Mouse (Mus musculus) bone marrow macrophage, adult 2 months (primary cell): ENCODE results near the gene Rnf183. TPM values are rescaled to one million over a fixed set of nuclear protein-coding genes. Genes with fewer than 3 reads are reported as not detected.
A peak's percentile ranks its signal among the peaks of the same experiment; 100 is the strongest.

Experiments
- H3K27ac ChIP-seq: 2 replicates; pipeline ENCODE4 v1.5.1; 2012; ENCODE audit warnings: low read depth, low read length; ENCODE audit not compliant: insufficient read depth
- H3K4me1 ChIP-seq: 2 replicates; pipeline ENCODE4 v1.6.1; 2012; ENCODE audit warnings: low read length; ENCODE audit not compliant: control insufficient read depth, insufficient read depth
- H3K4me3 ChIP-seq: 2 replicates; pipeline ENCODE4 v1.5.1; 2012; ENCODE audit warnings: mild to moderate bottlenecking, low read length, moderate library complexity; ENCODE audit not compliant: insufficient read depth
- CTCF ChIP-seq: IDR thresholded peaks from 2 replicates; pipeline ENCODE4 v1.5.1; 2012; ENCODE audit warnings: low read depth, mild to moderate bottlenecking, low read length, moderate library complexity
- POLR2A ChIP-seq: IDR thresholded peaks from 2 replicates; pipeline ENCODE4 v1.6.1; 2012; ENCODE audit warnings: mild to moderate bottlenecking, low read depth, low read length, borderline replicate concordance
- polyA plus RNA-seq: library from polyadenylated mRNA; stranded (reverse); fragments of >200 nt; gene quantifications from 2 replicates; pipeline ENCODE4 v1.2.4, GENCODE M21; 2012; ENCODE audit not compliant: missing spikeins, insufficient read depth, insufficient read length

Gene Rnf183
- polyA plus RNA-seq, 1 experiment = not detected

DNA sequence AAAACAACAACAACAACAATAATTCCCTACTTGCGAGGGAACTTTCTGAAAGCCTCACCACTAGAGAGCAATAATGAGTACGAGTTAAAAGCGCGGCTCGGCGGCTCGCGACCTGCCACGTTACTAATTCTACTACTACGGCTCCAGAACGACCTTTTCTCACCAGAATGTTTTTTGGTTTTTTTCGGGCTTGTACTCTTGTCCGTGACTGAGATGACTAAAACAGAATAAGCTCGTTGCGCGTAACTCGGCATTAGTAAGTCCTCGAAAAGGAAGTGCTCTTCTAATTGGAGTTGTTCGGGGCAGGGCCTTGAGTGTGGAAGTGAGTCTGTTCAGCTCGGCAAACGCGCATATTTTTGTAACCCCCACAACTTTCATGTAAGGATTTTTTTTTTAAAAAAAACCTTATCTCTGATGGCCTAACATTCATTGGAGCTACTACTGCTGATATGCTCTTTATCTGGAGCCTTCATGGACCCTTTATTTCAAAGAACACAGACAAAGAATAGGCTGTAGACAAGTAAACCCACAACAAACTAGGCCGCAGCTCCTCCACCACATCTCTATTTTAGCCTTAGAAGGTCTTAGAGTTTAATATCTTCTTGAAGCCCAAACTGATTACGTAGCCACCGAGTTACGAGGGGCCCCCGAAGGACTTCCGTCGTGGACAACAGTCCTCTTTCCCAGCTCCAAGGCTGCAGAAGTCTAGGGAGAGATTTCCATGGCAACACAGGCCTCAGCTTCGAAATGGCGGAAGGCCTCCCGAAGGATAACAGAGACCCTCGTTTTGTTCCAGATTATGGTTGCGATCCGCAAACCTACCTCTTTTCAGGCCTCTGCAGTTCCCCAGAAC is 27.1 kb downstream of the Rnf183 start:
- peak; percentile 35; the same call in 1 of the 2 replicates for TF ChIP-seq CTCF
- TF ChIP-seq POLR2A = no peak
- peaks cover 10% of the 10 kb centered on the region for H3K4me1 ChIP-seq
- H3K4me3 ChIP-seq = peak overlapping the region; percentile 89
- peak overlapping the region; percentile 84 for H3K27ac ChIP-seq

GRCm38 (mm10) chr4:62406133-62406532 is 28.9 kb downstream of the Rnf183 start:
- H3K4me1 ChIP-seq = peaks cover 6% of the 10 kb centered on the region
- no peak overlapping the region for H3K27ac ChIP-seq
- TF ChIP-seq POLR2A (no peak), CTCF (no peak)
- H3K4me3 ChIP-seq = no peak overlapping the region

DNA sequence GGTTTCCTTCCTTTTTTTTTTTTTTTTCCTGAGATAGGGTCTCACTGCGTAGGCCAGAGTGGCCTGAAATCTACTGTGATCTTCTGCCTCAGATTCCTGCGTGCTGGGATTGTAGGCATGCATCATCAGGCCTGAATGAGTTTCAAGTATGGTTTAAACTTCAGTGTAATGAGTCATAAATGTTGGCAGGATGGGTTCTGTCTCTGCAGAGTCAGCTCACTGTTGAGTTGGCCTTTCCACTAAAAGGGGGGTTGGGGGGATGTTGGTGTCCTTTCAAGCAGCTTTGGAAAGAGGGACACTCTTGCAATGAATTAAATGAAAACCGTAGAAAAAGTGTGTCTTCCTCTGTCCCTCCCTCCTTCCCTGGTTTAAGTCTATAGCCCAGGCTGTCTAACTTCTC is 36.1 kb downstream of the Rnf183 start:
- TF ChIP-seq CTCF (no peak), POLR2A (no peak)
- Histone ChIP-seq H3K27ac (no peak overlapping the region), H3K4me1 (peaks cover 19% of the 10 kb centered on the region), H3K4me3 (no peak overlapping the region)

- H3K4me3 ChIP-seq = no peak overlapping the region
- peaks cover 19% of the 10 kb centered on the region for H3K4me1 ChIP-seq
- TF ChIP-seq POLR2A = no peak
- no peak overlapping the region for H3K27ac ChIP-seq
Observed at GRCm38 (mm10) chr4:62397616-62398365, 37.3 kb downstream of the Rnf183 start.

GRCm38 (mm10) chr4:62395806-62396205 is 39.2 kb downstream of the Rnf183 start:
- no peak for TF ChIP-seq POLR2A
- no peak for TF ChIP-seq CTCF
- Histone ChIP-seq H3K4me1 (peaks cover 19% of the 10 kb centered on the region), H3K27ac (no peak overlapping the region), H3K4me3 (no peak overlapping the region)

DNA sequence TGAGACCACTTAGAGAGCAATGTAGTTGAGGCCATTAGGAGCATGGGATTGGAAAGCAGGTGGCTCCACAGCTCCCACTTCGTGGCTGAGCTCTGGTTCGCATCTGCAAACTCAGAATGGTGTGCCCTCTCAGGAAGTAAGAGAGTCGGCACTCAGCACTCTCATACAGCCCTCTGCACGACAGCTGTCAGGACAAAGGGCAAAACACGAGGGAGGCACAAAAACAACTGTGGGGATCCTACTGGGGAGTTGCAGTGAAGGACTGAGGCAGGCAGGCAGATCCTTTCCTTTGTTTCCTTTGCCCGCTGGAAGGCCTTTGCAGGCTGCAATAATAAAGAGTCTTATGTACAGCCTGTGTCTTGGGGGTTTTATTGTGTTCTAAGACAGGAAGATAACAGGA is 41.6 kb downstream of the Rnf183 start:
- Histone ChIP-seq H3K4me3 (no peak overlapping the region), H3K27ac (no peak overlapping the region), H3K4me1 (peaks cover 11% of the 10 kb centered on the region)
- no peak for TF ChIP-seq CTCF
- no peak for TF ChIP-seq POLR2A

- Histone ChIP-seq H3K4me3 (no peak overlapping the region), H3K27ac (no peak overlapping the region), H3K4me1 (no peaks in the 10 kb centered on the region)
- no peak for TF ChIP-seq POLR2A
- TF ChIP-seq CTCF = no peak
Observed at GRCm38 (mm10) chr4:62391892-62392291, 43.2 kb downstream of the Rnf183 start.

DNA sequence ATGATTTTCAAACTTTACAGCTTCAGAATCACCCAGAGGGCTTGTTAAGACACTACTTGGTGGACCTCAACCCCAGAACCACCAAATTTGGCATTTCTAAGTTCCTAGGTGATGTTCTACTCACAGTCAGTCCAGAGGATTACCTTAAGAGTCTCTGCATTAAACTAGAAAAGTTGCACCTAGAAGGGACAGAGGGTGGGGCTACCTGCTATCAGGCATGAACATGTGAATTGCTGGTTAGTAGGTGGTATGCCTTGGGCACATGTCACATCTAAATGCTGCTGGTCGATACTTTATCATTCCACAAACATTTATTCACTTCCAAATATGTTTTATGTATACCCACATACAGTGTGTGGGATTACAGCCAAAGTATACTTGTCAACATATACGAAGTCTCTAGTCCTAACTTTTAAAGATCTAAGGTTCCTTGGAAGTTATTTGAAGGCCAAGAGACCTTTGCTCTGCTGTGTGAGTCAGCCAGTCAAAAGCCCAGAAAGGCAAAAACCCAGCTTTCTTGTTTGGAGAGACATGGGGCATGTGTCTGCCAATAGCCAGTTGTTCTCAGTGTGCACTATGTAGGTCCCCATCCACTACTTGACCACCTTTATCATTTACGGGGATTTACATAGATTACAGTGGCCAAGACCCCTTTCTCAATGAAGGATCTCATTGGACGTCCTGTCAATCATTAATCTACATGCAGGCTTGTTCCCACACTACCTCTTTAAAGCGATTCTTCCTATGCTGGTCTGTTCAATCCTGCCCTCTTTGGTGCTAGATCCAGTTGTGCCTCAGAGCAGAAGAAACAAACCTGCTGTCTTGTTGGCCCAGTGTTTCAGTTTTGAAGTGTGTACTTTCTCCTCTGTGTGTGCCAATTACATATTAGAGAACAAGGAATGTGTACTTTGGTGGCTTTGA is 45.2 kb downstream of the Rnf183 start:
- Histone ChIP-seq H3K4me3 (no peak overlapping the region), H3K4me1 (no peaks in the 10 kb centered on the region), H3K27ac (no peak overlapping the region)
- TF ChIP-seq CTCF = no peak
- no peak for TF ChIP-seq POLR2A

DNA sequence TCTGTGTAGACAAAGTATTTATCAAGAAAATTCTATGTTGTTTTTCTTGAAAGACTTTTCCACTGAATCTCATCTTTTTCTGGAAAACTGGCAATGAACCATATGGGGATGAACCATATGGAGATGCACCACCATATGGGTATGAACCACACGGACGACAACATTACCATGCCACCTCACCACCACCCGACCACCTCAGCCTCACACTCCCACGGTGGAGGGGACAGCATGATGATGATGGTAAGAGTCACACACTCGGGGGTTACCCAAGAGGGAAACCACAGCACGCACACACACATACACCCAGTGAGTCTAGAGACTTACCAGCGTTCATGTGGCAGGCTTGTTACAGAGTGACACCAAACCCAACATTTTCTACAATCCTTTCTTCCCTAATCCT is 49.6 kb downstream of the Rnf183 start:
- Histone ChIP-seq H3K27ac (no peak overlapping the region), H3K4me1 (no peaks in the 10 kb centered on the region), H3K4me3 (no peak overlapping the region)
- TF ChIP-seq CTCF (no peak), POLR2A (no peak)

DNA sequence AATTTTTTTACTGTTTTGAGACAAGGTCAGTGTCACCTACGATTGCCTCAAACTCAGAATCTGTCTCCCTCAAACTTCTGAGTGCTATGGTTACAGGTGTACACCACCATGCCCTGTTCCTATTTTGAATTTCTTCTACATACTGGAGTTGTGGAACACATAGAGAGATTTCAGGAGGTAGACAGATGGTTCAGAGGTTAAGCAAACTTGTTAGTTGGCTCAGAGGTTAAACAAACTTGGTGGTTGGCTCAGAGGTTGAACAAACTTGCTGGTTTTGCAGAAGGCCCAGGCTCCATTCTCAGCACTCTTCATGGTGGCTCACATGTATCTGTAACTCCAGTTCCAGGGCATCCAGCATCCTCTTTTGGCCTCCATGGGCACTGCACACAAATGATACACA is 50.9 kb downstream of the Rnf183 start:
- TF ChIP-seq POLR2A (no peak), CTCF (no peak)
- H3K4me1 ChIP-seq = no peaks in the 10 kb centered on the region
- no peak overlapping the region for H3K27ac ChIP-seq
- no peak overlapping the region for H3K4me3 ChIP-seq
